Mouse (Mus musculus) testis, postnatal 10 days (tissue): ENCODE measurements around the gene Tspan2.

Experiments used
- DNase-seq: peaks from one replicate; pipeline ENCODE4 v3.0.0; 2021; ENCODE audit warnings: low spot score

Tspan2 gene

DNA sequence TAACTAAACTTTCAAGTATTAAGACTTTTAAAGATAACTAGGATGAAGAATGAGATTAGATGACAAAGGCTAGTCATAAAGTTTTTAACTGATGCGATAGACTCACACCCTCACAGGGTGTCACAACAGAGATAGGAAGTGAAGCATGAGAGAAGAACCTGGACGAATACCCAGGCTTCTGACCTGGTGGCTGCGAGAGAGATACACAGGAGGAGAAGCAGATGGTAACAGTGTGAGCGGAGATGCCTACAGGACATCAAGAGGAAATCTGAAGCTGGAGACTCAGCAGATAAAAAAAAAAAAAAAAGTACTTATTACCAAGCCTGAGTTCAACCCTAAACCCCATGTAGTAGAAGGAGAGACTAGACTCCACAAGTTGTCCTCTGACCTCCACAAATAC is 38.7 kb downstream of the Tspan2 start:
- no peak for DNase-seq

DNA sequence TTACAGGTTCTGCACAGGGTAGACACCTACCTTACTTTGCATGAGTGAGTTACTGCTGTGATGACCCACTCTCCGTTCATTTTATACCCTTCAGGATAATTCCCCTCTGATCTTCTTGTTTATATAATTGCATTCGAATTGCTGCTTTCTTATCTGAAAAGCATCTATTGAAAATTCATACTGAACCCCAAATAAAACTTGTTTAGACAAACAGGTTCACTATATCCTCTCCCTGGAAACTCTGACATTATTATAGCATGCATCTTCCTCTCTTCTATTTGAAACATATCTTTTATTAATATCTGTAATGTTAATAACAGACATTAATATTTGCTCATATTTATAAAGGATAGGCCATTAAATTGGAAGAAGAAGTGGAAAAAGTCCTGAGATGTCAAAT is 48.3 kb downstream of the Tspan2 start, which contains the start of gene Tshb:
Gene Tshb, minus strand, starts transcription at position 101 of the 400 bp plus-strand sequence.
- no peak for DNase-seq

GRCm38 (mm10) chr3:102787369-102787768 is 53.0 kb downstream of the Tspan2 start:
- no peak for DNase-seq

- DNase-seq, result peak; percentile 88
Observed at GRCm38 (mm10) chr3:102803937-102804336, 69.6 kb downstream of the Tspan2 start.

- no peak for DNase-seq
Observed at GRCm38 (mm10) chr3:102842386-102842785, 108.1 kb downstream of the Tspan2 start.

DNA sequence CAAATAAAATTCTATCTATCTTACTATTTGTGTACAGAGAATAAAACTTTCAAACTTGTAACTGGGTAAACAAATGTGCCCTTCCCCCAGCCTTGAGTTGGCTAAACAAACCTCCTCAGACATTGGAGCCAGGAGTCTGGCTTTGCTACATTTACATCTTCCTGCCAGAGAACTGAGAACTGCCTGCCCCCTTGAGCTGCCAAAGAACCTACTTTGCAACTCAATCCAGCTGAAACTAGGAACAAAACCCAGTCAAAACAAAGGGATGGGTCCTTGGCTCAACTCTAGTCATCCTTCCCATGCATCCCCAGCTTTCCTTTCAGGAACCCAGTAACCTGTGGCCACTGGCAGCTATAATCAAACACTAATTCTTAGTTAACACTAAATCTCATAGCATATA is 114.3 kb downstream of the Tspan2 start:
- DNase-seq, result no peak
